Mouse (Mus musculus) megakaryocyte, embryonic 14.5 days (primary cell): ENCODE results near the gene Fhl3. TPM values are rescaled to one million over a fixed set of nuclear protein-coding genes. Genes with fewer than 3 reads are reported as not detected.
"Not testable (repeated sequence)": the region's sequence is repeated elsewhere in the genome, so short reads cannot be mapped to it uniquely, and the experiment has no call there.

Experiments
- H3K27me3 ChIP-seq: replicated peaks from 2 replicates; pipeline ENCODE3; 2012; ENCODE audit warnings: inconsistent platforms
- H3K36me3 ChIP-seq: replicated peaks from 2 replicates; pipeline ENCODE3; 2012; ENCODE audit warnings: low read length, inconsistent platforms, mixed read lengths
- H3K4me1 ChIP-seq: 2 replicates; pipeline ENCODE4 v1.6.1; 2012; ENCODE audit warnings: inconsistent platforms
- H3K4me3 ChIP-seq: replicated peaks from 2 replicates; pipeline ENCODE3; 2012; ENCODE audit warnings: moderate library complexity, mild to moderate bottlenecking, inconsistent platforms
- H3K9me3 ChIP-seq: 2 replicates; pipeline ENCODE4 v1.6.1; 2012; ENCODE audit warnings: inconsistent platforms
- FLI1 ChIP-seq: IDR thresholded peaks from 2 replicates; pipeline ENCODE4 v1.6.1; 2012; ENCODE audit warnings: low read length, inconsistent platforms, mixed read lengths
- GATA1 ChIP-seq: IDR thresholded peaks from 3 replicates; pipeline ENCODE4 v1.6.1; 2012; ENCODE audit warnings: mixed read lengths, low read length, inconsistent platforms, borderline replicate concordance
- polyA plus RNA-seq: library from polyadenylated mRNA; stranded (reverse); fragments of >175 nt; gene quantifications from 2 replicates; pipeline ENCODE4 v1.2.3, GENCODE M21; 2012; ENCODE audit warnings: low replicate concordance; ENCODE audit not compliant: insufficient read depth

Fhl3 gene
- polyA plus RNA-seq, 1 experiment, result 122 TPM

DNA sequence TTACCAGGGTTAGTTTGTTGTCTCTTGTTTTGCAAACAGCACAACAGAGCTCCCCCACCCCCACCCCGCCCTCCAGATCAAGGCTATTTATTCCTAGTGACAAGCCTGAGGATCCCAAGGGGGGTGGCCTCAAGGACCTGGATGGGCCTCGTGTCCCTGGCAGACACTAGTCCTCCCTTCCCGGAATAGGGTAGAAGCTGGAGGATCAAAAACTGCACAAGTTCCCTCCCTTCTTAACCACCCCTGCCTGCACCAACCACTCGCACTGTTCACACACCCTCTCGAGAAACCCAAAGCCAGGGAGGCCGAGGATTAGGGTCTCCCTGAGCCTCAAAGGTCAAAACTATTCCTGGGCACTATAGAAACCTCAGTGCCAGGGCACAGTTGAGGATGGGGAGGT, 710 bp upstream of the Fhl3 start:
- Histone ChIP-seq H3K4me3 (peak overlapping the region; percentile 94), H3K36me3 (peaks cover 37% of the 10 kb centered on the region), H3K9me3 (no peaks in the 10 kb centered on the region), H3K4me1 (peaks cover 89% of the 10 kb centered on the region), H3K27me3 (no peaks in the 10 kb centered on the region)
- no peak for TF ChIP-seq FLI1
- no peak for TF ChIP-seq GATA1

DNA sequence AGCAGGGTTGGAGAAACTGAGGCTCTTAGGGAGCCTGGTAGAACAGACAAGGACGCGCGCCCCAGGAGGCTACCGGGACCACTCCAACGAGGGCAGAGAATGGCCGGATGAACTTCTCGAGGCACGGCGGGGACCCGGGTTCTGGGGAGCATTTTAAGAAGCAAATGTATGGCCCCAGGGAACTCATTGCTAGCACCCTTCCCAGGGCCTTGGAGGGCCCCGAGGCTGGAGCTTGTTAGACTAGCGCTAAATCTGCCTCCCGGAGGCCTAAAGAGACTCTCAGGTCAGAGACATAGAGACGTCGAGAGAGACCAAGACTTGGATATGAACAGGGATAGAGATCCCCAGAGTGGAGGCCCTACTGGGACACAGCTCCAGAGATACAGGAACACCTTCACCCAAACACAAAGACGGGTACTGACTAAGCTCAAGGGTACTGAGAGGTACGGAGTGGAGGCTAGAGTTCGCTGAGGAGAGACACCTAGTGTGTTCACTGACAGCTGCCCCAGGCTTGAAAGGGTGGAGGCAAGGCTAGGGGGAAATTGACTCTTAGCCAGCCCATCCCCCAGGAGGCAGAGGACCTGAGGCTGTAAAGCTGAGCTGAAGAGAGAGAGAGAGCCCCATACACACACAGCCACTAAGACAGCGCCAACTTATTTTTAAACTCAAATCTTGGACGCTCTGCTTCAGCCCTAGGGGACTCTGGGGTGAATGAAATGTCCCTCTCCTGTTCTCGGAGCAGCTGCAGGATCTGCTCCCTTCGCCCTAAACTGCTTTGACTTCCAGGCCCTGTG, 748 bp downstream of the Fhl3 start:
- peaks cover 89% of the 10 kb centered on the region for H3K4me1 ChIP-seq
- no peaks in the 10 kb centered on the region for H3K27me3 ChIP-seq
- peak overlapping the region; percentile 94 for H3K4me3 ChIP-seq
- peaks cover 52% of the 10 kb centered on the region for H3K36me3 ChIP-seq
- TF ChIP-seq GATA1, result no peak
- TF ChIP-seq FLI1, result no peak
- H3K9me3 ChIP-seq, result no peaks in the 10 kb centered on the region

DNA sequence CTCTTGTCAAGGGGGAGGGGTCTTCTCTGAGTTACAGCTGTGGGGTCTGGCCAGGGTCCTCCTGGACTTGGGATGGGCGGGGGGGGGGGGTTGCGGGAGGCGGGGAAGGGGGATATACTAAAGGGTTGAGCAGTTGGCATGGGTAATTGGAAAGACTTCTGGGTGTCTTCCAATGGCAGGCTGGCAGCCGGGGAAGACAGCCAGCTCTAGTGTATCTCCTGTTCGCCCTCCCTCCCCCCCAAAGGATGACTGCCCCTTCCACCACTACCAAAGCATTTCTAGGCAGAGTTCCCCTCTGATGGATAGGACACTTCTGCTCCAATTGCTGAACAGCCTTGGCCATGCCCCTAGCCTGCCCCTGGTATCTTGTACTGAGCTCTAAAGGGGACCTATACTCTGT, 1.4 kb downstream of the Fhl3 start:
- TF ChIP-seq FLI1, result no peak
- no peak for TF ChIP-seq GATA1
- Histone ChIP-seq H3K9me3 (no peaks in the 10 kb centered on the region), H3K4me3 (peak overlapping the region; percentile 94), H3K4me1 (peaks cover 89% of the 10 kb centered on the region), H3K27me3 (no peaks in the 10 kb centered on the region), H3K36me3 (peaks cover 58% of the 10 kb centered on the region)

DNA sequence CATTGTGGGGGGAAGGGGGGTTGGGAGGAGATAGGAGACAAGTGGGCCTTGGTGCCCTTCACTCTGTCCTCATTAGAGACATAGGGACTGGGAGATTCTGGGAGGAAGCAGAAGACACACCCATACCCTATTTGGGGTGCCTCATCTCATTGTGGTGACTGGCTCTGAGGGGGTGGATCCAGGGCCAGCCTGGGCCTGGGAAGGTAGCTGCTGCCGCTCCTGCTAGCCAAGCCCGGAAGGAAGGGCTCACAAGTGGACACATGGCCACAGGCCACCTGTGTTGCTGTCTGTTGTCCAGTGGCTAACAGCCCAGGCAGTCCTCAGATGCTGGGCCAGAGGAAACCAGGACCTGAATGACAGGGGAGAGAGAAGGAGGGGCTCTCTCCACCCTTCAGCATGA, 2.9 kb downstream of the Fhl3 start:
- Histone ChIP-seq H3K36me3 (peaks cover 60% of the 10 kb centered on the region), H3K9me3 (no peaks in the 10 kb centered on the region), H3K27me3 (no peaks in the 10 kb centered on the region), H3K4me1 (peaks cover 90% of the 10 kb centered on the region), H3K4me3 (peak overlapping the region; percentile 91)
- no peak for TF ChIP-seq GATA1

DNA sequence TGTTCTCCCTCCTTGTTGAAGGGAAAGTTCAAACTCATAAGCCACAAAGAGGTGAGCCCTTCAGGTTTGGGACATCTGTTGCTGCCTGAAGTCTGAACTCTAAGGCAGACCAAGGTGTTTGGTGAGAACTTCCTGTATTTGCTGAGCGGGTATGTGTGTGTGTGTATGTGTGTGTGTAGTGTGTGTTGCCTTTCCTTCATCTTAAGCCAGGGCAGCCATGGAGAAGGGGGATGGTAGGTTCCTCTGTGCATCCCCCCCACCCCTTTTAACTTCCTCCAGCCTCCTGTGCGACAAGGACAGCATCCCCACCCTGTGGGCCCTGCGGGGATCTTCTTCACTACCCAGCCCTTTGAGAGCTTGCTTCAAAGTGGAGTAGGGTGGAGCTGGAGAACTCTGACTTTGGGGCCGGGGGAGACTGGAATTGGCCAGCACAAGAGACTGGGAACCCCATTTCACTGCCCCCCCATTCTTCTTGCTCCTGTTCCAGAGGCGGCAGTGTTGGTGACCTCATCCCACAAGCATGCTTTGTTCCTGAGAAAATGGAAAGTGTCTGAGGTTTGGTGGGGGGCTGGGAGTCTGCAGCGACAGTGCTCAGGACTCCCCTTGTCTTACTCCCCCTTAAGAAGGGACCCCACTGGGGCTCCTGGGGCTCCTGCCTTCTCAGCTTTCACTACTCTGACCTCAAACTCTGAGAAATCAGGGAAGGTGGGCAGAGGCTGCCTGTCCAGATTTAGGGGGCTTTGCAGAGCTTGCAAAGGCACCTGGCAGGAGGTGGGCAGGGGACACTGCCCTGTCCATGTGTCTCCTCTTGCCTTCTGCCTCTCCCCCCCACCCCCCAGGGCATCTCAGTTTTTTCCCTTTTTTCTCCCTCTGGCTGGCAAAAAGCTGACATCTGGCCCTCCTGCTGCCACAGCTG, 3.6 kb downstream of the Fhl3 start:
- no peaks in the 10 kb centered on the region for H3K9me3 ChIP-seq
- H3K27me3 ChIP-seq, result no peaks in the 10 kb centered on the region
- H3K36me3 ChIP-seq, result peaks cover 54% of the 10 kb centered on the region
- peak overlapping the region; percentile 91 for H3K4me3 ChIP-seq
- peaks cover 90% of the 10 kb centered on the region for H3K4me1 ChIP-seq
- no peak for TF ChIP-seq GATA1
- no peak for TF ChIP-seq FLI1

DNA sequence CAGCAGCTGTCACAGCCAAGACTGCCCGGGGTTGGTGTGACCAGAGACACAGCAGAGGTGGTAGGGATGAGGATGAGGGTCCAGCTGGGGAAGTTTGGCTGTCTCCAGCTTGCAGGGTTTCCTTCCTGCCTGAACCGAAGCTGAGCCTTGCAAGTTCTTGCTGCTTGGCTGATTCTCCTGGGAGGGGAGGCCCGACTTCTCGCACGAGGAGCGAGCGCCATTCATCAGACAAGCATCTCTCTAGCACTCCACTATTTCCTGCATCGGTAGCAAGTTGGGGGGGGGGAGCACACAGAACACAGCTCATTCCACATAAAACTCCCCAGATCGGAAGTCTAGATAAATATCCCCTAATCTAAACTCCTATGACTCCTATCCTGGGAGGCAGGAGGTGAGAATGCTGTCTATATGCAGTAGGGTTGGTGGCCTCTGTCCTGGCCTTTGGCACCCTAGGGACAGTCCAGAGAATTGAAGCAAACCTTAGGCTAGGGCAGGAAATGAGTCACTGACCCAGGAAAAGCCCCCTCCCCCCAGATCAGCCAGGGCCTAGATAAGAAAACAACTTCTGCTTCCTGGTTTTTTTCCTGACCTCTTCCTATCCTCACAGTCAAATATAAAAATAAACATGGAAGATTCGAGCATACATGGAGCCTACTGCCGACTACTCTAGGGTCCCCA, 4.4 kb downstream of the Fhl3 start:
- Histone ChIP-seq H3K36me3 (peaks cover 50% of the 10 kb centered on the region), H3K27me3 (no peaks in the 10 kb centered on the region), H3K4me1 (peaks cover 90% of the 10 kb centered on the region), H3K9me3 (no peaks in the 10 kb centered on the region), H3K4me3 (peak overlapping the region; percentile 91)
- TF ChIP-seq FLI1 (no peak), GATA1 (no peak)

DNA sequence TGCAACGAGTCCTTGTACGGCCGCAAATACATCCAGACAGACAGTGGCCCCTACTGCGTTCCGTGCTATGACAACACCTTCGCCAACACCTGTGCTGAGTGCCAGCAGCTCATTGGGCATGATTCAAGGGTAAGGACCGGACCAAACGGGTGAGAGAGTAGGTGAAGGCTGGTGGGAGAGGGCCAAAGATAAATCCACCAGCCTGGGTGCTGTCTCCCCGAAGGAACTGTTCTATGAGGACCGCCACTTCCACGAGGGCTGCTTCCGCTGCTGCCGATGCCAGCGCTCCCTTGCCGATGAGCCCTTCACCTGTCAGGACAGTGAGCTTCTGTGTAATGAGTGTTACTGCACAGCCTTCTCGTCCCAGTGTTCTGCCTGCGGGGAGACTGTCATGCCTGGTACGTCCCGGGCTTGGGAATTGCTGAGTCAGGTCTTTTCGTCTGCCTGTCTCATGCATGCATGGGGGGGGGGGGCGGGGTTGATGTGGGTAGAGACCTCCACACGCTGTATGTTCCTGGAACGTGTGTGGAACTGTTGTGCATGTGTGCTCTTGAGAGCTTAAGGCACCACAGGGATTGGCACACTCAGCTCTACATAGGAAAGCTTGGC, 5.3 kb downstream of the Fhl3 start:
- Histone ChIP-seq H3K27me3 (no peaks in the 10 kb centered on the region), H3K36me3 (peaks cover 50% of the 10 kb centered on the region), H3K4me1 (peaks cover 94% of the 10 kb centered on the region), H3K9me3 (no peaks in the 10 kb centered on the region), H3K4me3 (peak overlapping the region; percentile 91)
- TF ChIP-seq GATA1, result no peak

DNA sequence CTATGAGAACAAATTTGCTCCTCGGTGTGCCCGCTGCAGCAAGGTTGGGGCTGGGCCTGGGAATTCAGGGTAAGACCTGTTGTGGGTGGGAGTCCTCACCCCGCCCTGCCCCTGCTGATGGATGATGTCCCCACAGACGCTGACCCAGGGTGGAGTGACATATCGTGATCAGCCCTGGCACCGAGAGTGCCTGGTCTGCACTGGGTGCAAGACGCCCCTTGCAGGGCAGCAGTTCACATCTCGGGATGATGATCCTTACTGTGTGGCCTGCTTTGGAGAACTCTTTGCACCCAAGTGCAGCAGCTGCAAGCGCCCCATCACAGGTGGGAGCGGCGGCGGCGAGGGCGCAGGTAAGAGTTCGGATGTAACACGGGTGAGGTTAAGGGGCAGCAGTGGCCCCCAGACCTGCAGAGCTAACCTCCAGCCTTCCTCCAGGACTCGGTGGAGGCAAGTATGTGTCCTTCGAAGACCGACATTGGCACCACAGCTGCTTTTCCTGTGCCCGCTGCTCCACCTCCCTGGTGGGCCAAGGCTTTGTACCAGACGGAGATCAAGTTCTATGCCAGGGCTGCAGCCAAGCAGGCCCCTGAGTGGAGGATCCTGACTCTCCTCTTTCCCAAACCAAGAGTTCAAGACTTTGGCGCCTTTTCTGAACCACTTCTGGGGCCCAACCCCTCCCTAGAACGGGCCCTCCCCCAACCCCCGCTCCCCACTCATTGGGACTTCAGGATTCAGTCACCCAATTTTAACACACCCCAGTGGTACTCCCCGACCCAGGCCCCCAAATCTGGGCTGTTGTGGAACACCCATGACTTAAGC, 7.1 kb downstream of the Fhl3 start:
- not testable (repeated sequence) for H3K27me3 ChIP-seq, H3K9me3 ChIP-seq, H3K4me3 ChIP-seq
- H3K4me1 ChIP-seq, result peaks cover 88% of the 10 kb centered on the region
- H3K36me3 ChIP-seq, result peaks cover 50% of the 10 kb centered on the region

DNA sequence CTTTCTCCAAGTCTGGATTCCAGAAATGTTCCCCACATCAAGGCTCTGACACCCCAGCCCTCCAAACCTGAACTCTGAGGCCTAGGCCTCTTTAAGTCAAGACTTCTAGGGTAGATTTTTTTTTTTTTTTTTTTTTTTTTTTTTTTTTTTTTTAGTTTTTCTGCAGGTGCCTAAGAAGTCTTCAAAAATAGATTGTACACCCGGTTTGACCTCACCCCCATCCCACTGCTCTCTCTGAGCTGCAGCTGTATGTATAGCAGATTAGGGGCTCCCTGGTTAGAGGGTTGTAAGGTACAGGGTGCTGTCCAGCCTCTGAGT, 7.7 kb downstream of the Fhl3 start:
- Histone ChIP-seq H3K36me3 (peaks cover 50% of the 10 kb centered on the region), H3K4me1 (peaks cover 84% of the 10 kb centered on the region), H3K4me3 (peak overlapping the region; percentile 92)
- not testable (repeated sequence) for H3K9me3 ChIP-seq, H3K27me3 ChIP-seq
